Mouse (Mus musculus) midbrain, embryonic 12.5 days (tissue): ENCODE measurements around the gene Trmt11. TPM values are rescaled to one million over a fixed set of nuclear protein-coding genes. Genes with fewer than 3 reads are reported as not detected.
"Not testable (repeated sequence)": the region's sequence is repeated elsewhere in the genome, so short reads cannot be mapped to it uniquely, and the experiment has no call there.

Experiments used
- ATAC-seq: fragments of 200-750 bp; cut with Nextera tagmentation; 2 replicates; pipeline ENCODE4 v1.8.0; 2017; ENCODE audit warnings: low read depth, moderate TSS enrichment, moderate library complexity; ENCODE audit not compliant: low FRiP score
- H3K27ac ChIP-seq: fragments of 300-500 bp; sonication (generic); replicated peaks from 2 replicates; pipeline ENCODE4 v1.5.1; 2016; ENCODE audit warnings: mild to moderate bottlenecking
- H3K27me3 ChIP-seq: fragments of 300-500 bp; sonication (generic); 2 replicates; pipeline ENCODE4 v1.6.1; 2016; ENCODE audit warnings: mild to moderate bottlenecking
- H3K36me3 ChIP-seq: fragments of 300-500 bp; sonication (generic); 2 replicates; pipeline ENCODE4 v1.6.1; 2016
- H3K4me1 ChIP-seq: fragments of 300-500 bp; sonication (generic); 2 replicates; pipeline ENCODE4 v1.6.1; 2016
- H3K4me2 ChIP-seq: fragments of 300-500 bp; sonication (generic); replicated peaks from 2 replicates; pipeline ENCODE4 v1.6.1; 2016; ENCODE audit warnings: mild to moderate bottlenecking, moderate library complexity
- H3K4me3 ChIP-seq: fragments of 300-500 bp; sonication (generic); 2 replicates; pipeline ENCODE4 v1.5.1; 2016; ENCODE audit warnings: mild to moderate bottlenecking
- H3K9ac ChIP-seq: fragments of 300-500 bp; sonication (generic); replicated peaks from 2 replicates; pipeline ENCODE4 v1.6.1; 2016; ENCODE audit warnings: mild to moderate bottlenecking, moderate library complexity
- H3K9me3 ChIP-seq: fragments of 300-500 bp; sonication (generic); 2 replicates; pipeline ENCODE4 v1.6.1; 2016; ENCODE audit warnings: mild to moderate bottlenecking
- WGBS: fragments of 180-500 bp; shearing (Covaris S2); methylation state at CpG from one replicate; pipeline ENCODE4 v1.1.7; 2016; 5-methylcytosine and 5-hydroxymethylcytosine counted together
- polyA plus RNA-seq: library from polyadenylated mRNA; unstranded; fragments of >200 nt; fragmentation: Nextera tagmentation; extraction: Ambion mirVana; gene quantifications from 2 replicates; pipeline ENCODE4 v1.2.1, GENCODE M21; 2016

Trmt11 gene
- polyA plus RNA-seq, 1 experiment from 2014 or later: 31.7 TPM

GRCm38 (mm10) chr10:30549974-30550373 is 50.6 kb downstream of the Trmt11 start:
- H3K9ac ChIP-seq: no peak overlapping the region
- H3K27ac ChIP-seq: no peak overlapping the region
- no peaks in the 10 kb centered on the region for H3K27me3 ChIP-seq
- peaks cover 32% of the 10 kb centered on the region for H3K36me3 ChIP-seq
- no peak overlapping the region for H3K4me2 ChIP-seq
- WGBS: 92% methylated on average over 3 of the region's 3 CpGs
- H3K4me3 ChIP-seq: no peak overlapping the region
- H3K9me3 ChIP-seq: no peaks in the 10 kb centered on the region
- H3K4me1 ChIP-seq: no peaks in the 10 kb centered on the region
- no peak for ATAC-seq

GRCm38 (mm10) chr10:30538538-30538815 is 62.1 kb downstream of the Trmt11 start:
- peaks cover 16% of the 10 kb centered on the region for H3K36me3 ChIP-seq
- no peaks in the 10 kb centered on the region for H3K4me1 ChIP-seq
- no peak overlapping the region for H3K4me2 ChIP-seq
- ATAC-seq: 0 out of 2 replicates have a peak, but pooled peaks have one; percentile 27
- 90% methylated on average over 5 of the region's 5 CpGs for WGBS
- H3K27ac ChIP-seq: no peak overlapping the region
- no peak overlapping the region for H3K9ac ChIP-seq
- H3K9me3 ChIP-seq: no peaks in the 10 kb centered on the region
- H3K27me3 ChIP-seq: no peaks in the 10 kb centered on the region
- no peak overlapping the region for H3K4me3 ChIP-seq

GRCm38 (mm10) chr10:30537734-30538537 is 62.6 kb downstream of the Trmt11 start:
- Histone ChIP-seq H3K4me2 (no peak overlapping the region), H3K4me3 (no peak overlapping the region), H3K36me3 (peaks cover 19% of the 10 kb centered on the region), H3K9me3 (no peaks in the 10 kb centered on the region), H3K9ac (no peak overlapping the region), H3K27ac (no peak overlapping the region), H3K4me1 (no peaks in the 10 kb centered on the region), H3K27me3 (no peaks in the 10 kb centered on the region)
- 79% methylated on average over 10 of the region's 10 CpGs for WGBS
- ATAC-seq: peak; percentile 62; the same call in 1 of the 2 replicates

GRCm38 (mm10) chr10:30535930-30536329 is 64.6 kb downstream of the Trmt11 start:
- not testable (repeated sequence) for H3K9me3 ChIP-seq, H3K27ac ChIP-seq, H3K4me1 ChIP-seq, H3K9ac ChIP-seq, H3K27me3 ChIP-seq, H3K4me2 ChIP-seq, ATAC-seq, H3K4me3 ChIP-seq
- WGBS: 95% methylated on average over 7 of the region's 7 CpGs
- peaks cover 20% of the 10 kb centered on the region for H3K36me3 ChIP-seq

- WGBS: 82% methylated on average over 1 of the region's 1 CpGs
- Histone ChIP-seq H3K9ac (no peak overlapping the region), H3K4me2 (no peak overlapping the region), H3K27me3 (no peaks in the 10 kb centered on the region), H3K36me3 (peaks cover 4% of the 10 kb centered on the region; the same call in 1 of the 2 replicates), H3K9me3 (no peaks in the 10 kb centered on the region), H3K4me1 (no peaks in the 10 kb centered on the region), H3K27ac (no peak overlapping the region), H3K4me3 (no peak overlapping the region)
- no peak for ATAC-seq
These were observed 73.4 kb downstream of the Trmt11 start for GRCm38 (mm10) chr10:30527122-30527521.

GRCm38 (mm10) chr10:30521727-30522126 is 78.8 kb downstream of the Trmt11 start:
- H3K4me3 ChIP-seq: no peak overlapping the region
- ATAC-seq: no peak
- no peak overlapping the region for H3K9ac ChIP-seq
- H3K27me3 ChIP-seq: no peaks in the 10 kb centered on the region
- no peak overlapping the region for H3K4me2 ChIP-seq
- no peaks in the 10 kb centered on the region for H3K4me1 ChIP-seq
- no peaks in the 10 kb centered on the region for H3K36me3 ChIP-seq
- H3K9me3 ChIP-seq: no peaks in the 10 kb centered on the region
- H3K27ac ChIP-seq: no peak overlapping the region

GRCm38 (mm10) chr10:30519143-30519542 is 81.4 kb downstream of the Trmt11 start:
- no peak overlapping the region for H3K4me3 ChIP-seq
- ATAC-seq: no peak
- H3K9ac ChIP-seq: no peak overlapping the region
- H3K27ac ChIP-seq: no peak overlapping the region
- no peaks in the 10 kb centered on the region for H3K9me3 ChIP-seq
- no peaks in the 10 kb centered on the region for H3K4me1 ChIP-seq
- no peaks in the 10 kb centered on the region for H3K36me3 ChIP-seq
- no peaks in the 10 kb centered on the region for H3K27me3 ChIP-seq
- 93% methylated on average over 5 of the region's 5 CpGs for WGBS
- no peak overlapping the region for H3K4me2 ChIP-seq

GRCm38 (mm10) chr10:30517224-30517623 is 83.3 kb downstream of the Trmt11 start:
- WGBS: 58% methylated on average over 2 of the region's 2 CpGs
- no peak for ATAC-seq
- H3K27ac ChIP-seq: no peak overlapping the region

GRCm38 (mm10) chr10:30516771-30517170 is 83.8 kb downstream of the Trmt11 start:
- 82% methylated on average over 3 of the region's 3 CpGs for WGBS
- H3K4me1 ChIP-seq: no peaks in the 10 kb centered on the region

More at GRCm38 (mm10) chr10:30517224-30517623, 83.3 kb downstream of the Trmt11 start:
- H3K4me1 ChIP-seq: no peaks in the 10 kb centered on the region
- no peaks in the 10 kb centered on the region for H3K9me3 ChIP-seq
- H3K4me3 ChIP-seq: no peak overlapping the region
- no peak overlapping the region for H3K9ac ChIP-seq
- H3K4me2 ChIP-seq: no peak overlapping the region
- no peaks in the 10 kb centered on the region for H3K36me3 ChIP-seq
- no peaks in the 10 kb centered on the region for H3K27me3 ChIP-seq

GRCm38 (mm10) chr10:30504736-30505135 is 95.8 kb downstream of the Trmt11 start:
- ATAC-seq: no peak
- 88% methylated on average over 2 of the region's 2 CpGs for WGBS
- Histone ChIP-seq H3K4me2 (no peak overlapping the region), H3K9ac (no peak overlapping the region), H3K36me3 (no peaks in the 10 kb centered on the region), H3K4me3 (no peak overlapping the region), H3K27ac (no peak overlapping the region), H3K27me3 (no peaks in the 10 kb centered on the region), H3K4me1 (no peaks in the 10 kb centered on the region), H3K9me3 (no peaks in the 10 kb centered on the region)

More at GRCm38 (mm10) chr10:30516771-30517170, 83.8 kb downstream of the Trmt11 start:
- no peak for ATAC-seq
- H3K9me3 ChIP-seq: no peaks in the 10 kb centered on the region
- no peaks in the 10 kb centered on the region for H3K36me3 ChIP-seq
- H3K9ac ChIP-seq: no peak overlapping the region
- H3K4me2 ChIP-seq: no peak overlapping the region
- H3K27me3 ChIP-seq: no peaks in the 10 kb centered on the region
- no peak overlapping the region for H3K27ac ChIP-seq
- H3K4me3 ChIP-seq: no peak overlapping the region

- Histone ChIP-seq H3K36me3 (no peaks in the 10 kb centered on the region), H3K4me3 (no peak overlapping the region), H3K9me3 (no peaks in the 10 kb centered on the region), H3K27me3 (no peaks in the 10 kb centered on the region), H3K4me1 (no peaks in the 10 kb centered on the region), H3K9ac (no peak overlapping the region), H3K27ac (no peak overlapping the region), H3K4me2 (no peak overlapping the region)
- WGBS: 83% methylated on average over 2 of the region's 2 CpGs
- ATAC-seq: no peak
These were observed 97.4 kb downstream of the Trmt11 start for GRCm38 (mm10) chr10:30503168-30503567.

- no peak overlapping the region for H3K4me2 ChIP-seq
- H3K9ac ChIP-seq: no peak overlapping the region
- no peak for ATAC-seq
- H3K4me3 ChIP-seq: no peak overlapping the region
- no peaks in the 10 kb centered on the region for H3K27me3 ChIP-seq
- H3K27ac ChIP-seq: no peak overlapping the region
- no peaks in the 10 kb centered on the region for H3K9me3 ChIP-seq
- WGBS: 80% methylated on average over 1 of the region's 1 CpGs
- H3K36me3 ChIP-seq: no peaks in the 10 kb centered on the region
- H3K4me1 ChIP-seq: no peaks in the 10 kb centered on the region
These were observed 97.8 kb downstream of the Trmt11 start for GRCm38 (mm10) chr10:30502718-30503117.

- H3K4me2 ChIP-seq, H3K36me3 ChIP-seq, H3K27me3 ChIP-seq, H3K4me1 ChIP-seq, ATAC-seq, H3K9ac ChIP-seq, H3K9me3 ChIP-seq, H3K4me3 ChIP-seq, H3K27ac ChIP-seq: not testable (repeated sequence)
- WGBS: 79% methylated on average over 19 of the region's 19 CpGs
These were observed 102.3 kb downstream of the Trmt11 start for GRCm38 (mm10) chr10:30498223-30498622.
